Mouse (Mus musculus) myocyte (in vitro differentiated cells): ENCODE data around the gene Dhx16. TPM values are rescaled to one million over a fixed set of nuclear protein-coding genes. Genes with fewer than 3 reads are reported as not detected.

Source experiments
- H3K27me3 ChIP-seq: one replicate; pipeline ENCODE4 v1.6.1; 2011; ENCODE audit not compliant: control insufficient read depth, insufficient read depth, insufficient read length
- H3K36me3 ChIP-seq: one replicate; pipeline ENCODE4 v1.6.1; 2011; ENCODE audit not compliant: control insufficient read depth, insufficient read depth
- H3K4me2 ChIP-seq: one replicate; pipeline ENCODE4 v1.6.1; 2011; ENCODE audit warnings: low read depth, control low read depth
- H3K4me3 ChIP-seq: one replicate; pipeline ENCODE4 v1.5.1; 2011; ENCODE audit warnings: mild to moderate bottlenecking, control low read depth, moderate library complexity
- H3K79me2 ChIP-seq: one replicate; pipeline ENCODE4 v1.6.1; 2011; ENCODE audit not compliant: control insufficient read depth, insufficient read depth
- H3ac ChIP-seq: one replicate; pipeline ENCODE4 v1.6.1; 2011; ENCODE audit not compliant: control insufficient read depth, insufficient read length
- CEBPB ChIP-seq: IDR thresholded peaks from 2 replicates; pipeline ENCODE4 v1.6.1; 2011; ENCODE audit warnings: mild to moderate bottlenecking, moderate library complexity; ENCODE audit not compliant: poor library complexity, insufficient read depth, severe bottlenecking
- E2F4 ChIP-seq: IDR thresholded peaks from one replicate; pipeline ENCODE4 v1.6.1; 2011; ENCODE audit warnings: mild to moderate bottlenecking, control low read depth, moderate library complexity; ENCODE audit not compliant: insufficient read depth
- MAX ChIP-seq: IDR thresholded peaks from one replicate; pipeline ENCODE4 v1.6.1; 2011; ENCODE audit warnings: low read depth, mild to moderate bottlenecking, control low read depth
- MYOD1 ChIP-seq, 3 experiments: IDR thresholded peaks; one replicate each; pipeline ENCODE4 v1.6.1; 2011; ENCODE audit warnings: control low read depth in 2 of 3, low read depth in 2 of 3, mild to moderate bottlenecking in 2 of 3, moderate library complexity in 1 of 3; ENCODE audit not compliant: insufficient read length in 2 of 3, control insufficient read depth in 1 of 3
- MYOG ChIP-seq, 3 experiments: IDR thresholded peaks; one replicate each; pipeline ENCODE4 v1.6.1; 2011; ENCODE audit warnings: control low read depth in 2 of 3, low read depth in 2 of 3, mild to moderate bottlenecking in 2 of 3; ENCODE audit not compliant: insufficient read length in 2 of 3, control insufficient read depth in 1 of 3, insufficient read depth in 1 of 3
- POLR2A ChIP-seq: IDR thresholded peaks from one replicate; pipeline ENCODE4 v1.6.1; 2011; ENCODE audit warnings: low read depth, mild to moderate bottlenecking, control low read depth, moderate library complexity; ENCODE audit not compliant: insufficient read length
- POLR2AphosphoS2 ChIP-seq: IDR thresholded peaks from one replicate; pipeline ENCODE4 v1.6.1; 2011; ENCODE audit warnings: low read depth, control low read depth; ENCODE audit not compliant: insufficient read length
- REST ChIP-seq: IDR thresholded peaks from one replicate; pipeline ENCODE4 v1.6.1; 2011; ENCODE audit warnings: mild to moderate bottlenecking, control low read depth, moderate library complexity; ENCODE audit not compliant: insufficient read depth, insufficient read length
- SRF ChIP-seq: IDR thresholded peaks from one replicate; pipeline ENCODE4 v1.6.1; 2011; ENCODE audit warnings: low read depth; ENCODE audit not compliant: control insufficient read depth, insufficient read length
- TCF12 ChIP-seq: IDR thresholded peaks from one replicate; pipeline ENCODE4 v1.6.1; 2011; ENCODE audit warnings: mild to moderate bottlenecking, control low read depth; ENCODE audit not compliant: poor library complexity, insufficient read depth, severe bottlenecking
- TCF3 ChIP-seq: IDR thresholded peaks from one replicate; pipeline ENCODE4 v1.6.1; 2011; ENCODE audit warnings: low read depth, control low read depth; ENCODE audit not compliant: insufficient read length
- USF1 ChIP-seq: IDR thresholded peaks from one replicate; pipeline ENCODE4 v1.6.1; 2011; ENCODE audit warnings: low read depth, mild to moderate bottlenecking, control low read depth, moderate library complexity
- polyA plus RNA-seq: library from polyadenylated mRNA; unstranded; fragments of >200 nt; fragmentation: generic; extraction: Trizol; gene quantifications from one replicate; pipeline ENCODE4 v1.2.1, GENCODE M21; 2012; ENCODE audit warnings: missing spikeins

Gene Dhx16
- polyA plus RNA-seq, 1 experiment = 29.4 TPM

GRCm38 (mm10) chr17:35882924-35883323 is 3.3 kb downstream of the Dhx16 start:
- H3K79me2 ChIP-seq = peaks cover 10% of the 10 kb centered on the region
- no peak overlapping the region for H3ac ChIP-seq
- H3K36me3 ChIP-seq = peaks cover 7% of the 10 kb centered on the region
- H3K4me2 ChIP-seq = no peak overlapping the region
- no peak overlapping the region for H3K4me3 ChIP-seq
- no peak for TF ChIP-seq MYOD1 (IDR thresholded peaks at IDR 0.05; ENCODE audit: control insufficient read depth in 1 of 3, insufficient read length in 2 of 3, low read depth in 2 of 3)
- TF ChIP-seq TCF12 = no peak
- no peak for TF ChIP-seq POLR2A
- TF ChIP-seq POLR2AphosphoS2 = no peak
- H3K27me3 ChIP-seq = no peaks in the 10 kb centered on the region

- H3K36me3 ChIP-seq = peaks cover 12% of the 10 kb centered on the region
- no peaks in the 10 kb centered on the region for H3K27me3 ChIP-seq
- TF ChIP-seq USF1 = no peak
- no peak for TF ChIP-seq MYOG (IDR thresholded peaks at IDR 0.05; ENCODE audit: control insufficient read depth in 1 of 3, insufficient read depth in 1 of 3, insufficient read length in 2 of 3, low read depth in 2 of 3)
- H3K4me3 ChIP-seq = no peak overlapping the region
- H3K79me2 ChIP-seq = peaks cover 10% of the 10 kb centered on the region
- H3K4me2 ChIP-seq = no peak overlapping the region
- H3ac ChIP-seq = no peak overlapping the region
Observed at GRCm38 (mm10) chr17:35883777-35884176, 4.2 kb downstream of the Dhx16 start.

GRCm38 (mm10) chr17:35887725-35888124 is 8.1 kb downstream of the Dhx16 start:
- TF ChIP-seq MYOD1 (IDR thresholded peaks at IDR 0.05; ENCODE audit: control insufficient read depth in 1 of 3, insufficient read length in 2 of 3, low read depth in 2 of 3) (no peak), POLR2AphosphoS2 (no peak), E2F4 (no peak), MYOG (IDR thresholded peaks at IDR 0.05; ENCODE audit: control insufficient read depth in 1 of 3, insufficient read depth in 1 of 3, insufficient read length in 2 of 3, low read depth in 2 of 3) (no peak), CEBPB (no peak), TCF3 (no peak), SRF (no peak), TCF12 (no peak), MAX (no peak), POLR2A (no peak), USF1 (no peak), REST (no peak)
- Histone ChIP-seq H3K4me2 (no peak overlapping the region), H3K36me3 (peaks cover 36% of the 10 kb centered on the region), H3K79me2 (no peaks in the 10 kb centered on the region), H3ac (no peak overlapping the region), H3K27me3 (no peaks in the 10 kb centered on the region), H3K4me3 (no peak overlapping the region)

GRCm38 (mm10) chr17:35896781-35897643 is 17.4 kb downstream of the Dhx16 start, which contains the start of gene 2310061I04Rik:
Gene 2310061I04Rik (minus strand): TSS chr17:35897431.
- peak within 1 kb of the TSS; percentile 30 for H3K4me3 ChIP-seq
- peaks cover 7% of the 10 kb centered on the region for H3K36me3 ChIP-seq
- peak within 1 kb of the TSS; percentile 83 for H3K4me2 ChIP-seq
- peaks cover 5% of the 10 kb centered on the region for H3K79me2 ChIP-seq
- no peaks in the 10 kb centered on the region for H3K27me3 ChIP-seq
- TF ChIP-seq REST (no peak), USF1 (no peak), POLR2A (peak; percentile 56), MAX (no peak), POLR2AphosphoS2 (peak; percentile 88), MYOG (IDR thresholded peaks at IDR 0.05; ENCODE audit: control insufficient read depth in 1 of 3, insufficient read depth in 1 of 3, insufficient read length in 2 of 3, low read depth in 2 of 3) (no peak), CEBPB (no peak), TCF12 (no peak), E2F4 (no peak)
- peak within 1 kb of the TSS; percentile 76 for H3ac ChIP-seq

- Histone ChIP-seq H3ac (peak overlapping the region; percentile 76), H3K79me2 (peaks cover 5% of the 10 kb centered on the region), H3K4me2 (peak overlapping the region; percentile 83), H3K4me3 (peak overlapping the region; percentile 30), H3K36me3 (no peaks in the 10 kb centered on the region), H3K27me3 (no peaks in the 10 kb centered on the region)
- TF ChIP-seq MAX (no peak), E2F4 (no peak), REST (no peak), CEBPB (no peak), POLR2AphosphoS2 (no peak), TCF12 (no peak), MYOG (IDR thresholded peaks at IDR 0.05; ENCODE audit: control insufficient read depth in 1 of 3, insufficient read depth in 1 of 3, insufficient read length in 2 of 3, low read depth in 2 of 3) (peak in 1 of 3 experiments; percentile 19), MYOD1 (IDR thresholded peaks at IDR 0.05; ENCODE audit: control insufficient read depth in 1 of 3, insufficient read length in 2 of 3, low read depth in 2 of 3) (no peak)
Observed at GRCm38 (mm10) chr17:35897644-35898573, 18.3 kb downstream of the Dhx16 start.
